Mouse (Mus musculus) bone marrow macrophage, adult 2 months (primary cell): ENCODE results near the gene Prmt2.

Experiments
- CTCF ChIP-seq: IDR thresholded peaks from 2 replicates; pipeline ENCODE4 v1.5.1; 2012; ENCODE audit warnings: low read depth, mild to moderate bottlenecking, low read length, moderate library complexity
- POLR2A ChIP-seq: IDR thresholded peaks from 2 replicates; pipeline ENCODE4 v1.6.1; 2012; ENCODE audit warnings: mild to moderate bottlenecking, low read depth, low read length, borderline replicate concordance

GRCm38 (mm10) chr10:76245106-76245505, 7.4 kb upstream of the Prmt2 start:
- TF ChIP-seq POLR2A, result no peak
- no peak for TF ChIP-seq CTCF
